Mouse (Mus musculus): Measurements from ENCODE around the gene Gpr19.

DNA sequence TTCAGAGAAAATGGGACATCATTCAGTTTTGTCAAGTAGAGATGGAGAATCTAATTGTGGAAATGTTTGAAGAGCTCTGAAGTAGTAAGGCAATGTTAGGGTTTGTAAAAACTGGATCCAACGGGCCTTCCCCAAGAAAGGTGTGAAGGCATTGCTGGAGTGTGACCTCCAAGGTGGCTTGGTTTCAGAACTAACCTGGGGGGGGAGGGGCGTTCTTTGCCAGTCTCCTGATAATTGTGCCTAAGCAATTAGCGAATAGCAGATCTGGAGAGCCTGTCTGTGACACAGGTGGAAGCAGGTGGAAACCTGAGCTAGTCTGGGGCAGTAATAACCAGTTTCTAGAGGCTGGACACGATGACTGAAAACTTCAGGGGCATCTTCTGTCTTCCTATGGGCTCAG lies 52.7 kb downstream of the Gpr19 start:
- TF ChIP-seq ZNF384 (IDR thresholded peaks at IDR 0.05; ENCODE audit: low read depth, low read length) (no peak), ZC3H11A (IDR thresholded peaks at IDR 0.05; ENCODE audit: borderline replicate concordance, low read depth, low read length) (no peak), CHD2 (IDR thresholded peaks at IDR 0.05; ENCODE audit: low read depth, low read length) (no peak), HCFC1 (IDR thresholded peaks at IDR 0.05; ENCODE audit: borderline replicate concordance, insufficient read depth, low read length) (no peak), MAFK (IDR thresholded peaks at IDR 0.05; ENCODE audit: insufficient read depth, low read depth, low read length) (no peak)
